Mouse (Mus musculus): Measurements from ENCODE around the gene Pgm2l1. TPM values are rescaled to one million over a fixed set of nuclear protein-coding genes. Genes with fewer than 3 reads are reported as not detected.
A peak's percentile ranks its signal among the peaks of the same experiment; 100 is the strongest.

The Pgm2l1 gene
- total and polyA plus RNA-seq, 2 experiments from 2014 or later, result 46.2 to 188 TPM

DNA sequence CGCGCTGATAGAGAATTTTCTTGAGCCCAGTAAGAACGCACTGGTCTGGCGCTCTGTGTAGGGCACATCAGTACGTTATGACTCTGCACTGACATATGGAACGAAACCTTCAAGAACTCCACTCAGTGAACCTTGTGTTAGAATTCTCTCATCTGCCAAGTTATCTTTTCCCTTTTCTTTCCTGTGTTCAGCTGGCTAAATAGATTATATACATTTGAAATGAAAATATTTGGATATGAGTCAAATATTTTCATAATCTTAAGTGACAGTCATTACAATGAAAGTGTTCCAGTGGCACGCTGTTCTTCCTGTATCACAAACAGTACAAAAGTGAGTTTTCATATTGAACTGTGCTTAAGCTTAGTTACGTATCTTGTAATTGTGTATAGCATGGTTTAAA, 45.2 kb downstream of the Pgm2l1 start:
- H3K4me1 ChIP-seq (ENCODE audit: insufficient read depth, low read length), result no peaks in the 10 kb centered on the region
- H3K9me3 ChIP-seq (ENCODE audit: low read length), result no peaks in the 10 kb centered on the region
- H3K27ac ChIP-seq (ENCODE audit: low read depth, low read length), result no peak overlapping the region
- no peaks in the 10 kb centered on the region for H3K27me3 ChIP-seq (ENCODE audit: insufficient read depth, low read length)
- H3K36me3 ChIP-seq (ENCODE audit: insufficient read depth, low read length), result peaks cover 4% of the 10 kb centered on the region; the same call in 1 of the 2 replicates
- H3K9ac ChIP-seq (replicated peaks; ENCODE audit: low read length, poor library complexity, severe bottlenecking), result no peak overlapping the region
- H3K4me2 ChIP-seq (ENCODE audit: low read depth, low read length, poor library complexity, severe bottlenecking), result no peak overlapping the region
- H3K4me3 ChIP-seq (ENCODE audit: low read depth, low read length), result no peak overlapping the region
- no peak for TF ChIP-seq CTCF (IDR thresholded peaks at IDR 0.05)
- 99% methylated on average over 8 of the region's 8 CpGs for WGBS
- ATAC-seq (ENCODE audit: low FRiP score) (no peak), DNase-seq (ENCODE audit: low spot score) (no peak)

DNA sequence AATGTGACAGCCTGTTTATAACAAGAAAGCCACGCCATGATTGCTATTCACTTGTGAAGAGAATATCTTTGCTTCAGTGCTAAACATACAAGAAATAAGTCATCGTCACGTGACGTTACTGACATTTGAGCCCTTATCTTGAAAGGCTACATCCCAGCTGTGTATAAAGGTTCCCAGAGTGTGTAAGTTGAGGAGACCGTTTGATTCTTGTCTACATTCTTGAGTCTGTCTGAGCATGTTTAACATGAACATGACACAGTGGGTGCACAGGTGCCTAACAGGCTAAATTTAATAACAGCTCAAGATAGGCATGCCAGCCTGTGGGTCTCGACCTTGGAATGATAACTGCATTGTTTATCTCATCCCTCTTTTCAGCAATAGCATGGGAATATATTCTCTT, 47.3 kb downstream of the Pgm2l1 start:
- no peak overlapping the region for H3K4me3 ChIP-seq (ENCODE audit: low read depth, low read length)
- 84% methylated on average over 6 of the region's 6 CpGs for WGBS
- H3K4me1 ChIP-seq (ENCODE audit: insufficient read depth, low read length), result no peaks in the 10 kb centered on the region
- ATAC-seq (ENCODE audit: low FRiP score) (no peak), DNase-seq (ENCODE audit: low spot score) (no peak)
- no peak overlapping the region for H3K9ac ChIP-seq (replicated peaks; ENCODE audit: low read length, poor library complexity, severe bottlenecking)
- H3K4me2 ChIP-seq (ENCODE audit: low read depth, low read length, poor library complexity, severe bottlenecking), result no peak overlapping the region
- H3K27me3 ChIP-seq (ENCODE audit: insufficient read depth, low read length), result no peaks in the 10 kb centered on the region
- no peaks in the 10 kb centered on the region for H3K9me3 ChIP-seq (ENCODE audit: low read length)
- no peak for TF ChIP-seq CTCF (IDR thresholded peaks at IDR 0.05)
- peaks cover 1% of the 10 kb centered on the region; the same call in 1 of the 2 replicates for H3K36me3 ChIP-seq (ENCODE audit: insufficient read depth, low read length)
- no peak overlapping the region for H3K27ac ChIP-seq (ENCODE audit: low read depth, low read length)

DNA sequence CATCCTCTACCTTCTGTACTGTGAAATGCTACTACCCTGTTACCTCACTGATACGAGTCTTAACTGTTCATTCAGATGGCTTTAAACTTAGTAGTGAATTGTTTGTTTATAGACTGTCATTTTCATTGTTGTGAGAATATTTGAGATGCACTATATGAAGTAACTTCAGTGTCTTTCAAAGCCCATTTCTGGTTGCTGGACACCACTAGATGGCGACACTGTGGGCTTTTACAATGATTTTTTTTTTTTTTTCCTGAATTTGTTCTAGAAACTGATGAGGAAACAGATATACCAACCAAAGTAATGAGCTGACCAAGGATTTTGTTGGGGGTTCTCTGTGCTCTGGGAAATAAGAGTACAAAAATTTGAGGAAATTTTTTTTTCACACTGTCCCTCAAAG, 49.2 kb downstream of the Pgm2l1 start:
- Histone ChIP-seq H3K27me3 (ENCODE audit: insufficient read depth, low read length) (no peaks in the 10 kb centered on the region), H3K36me3 (ENCODE audit: insufficient read depth, low read length) (no peaks in the 10 kb centered on the region; the same call in 1 of the 2 replicates), H3K4me1 (ENCODE audit: insufficient read depth, low read length) (no peaks in the 10 kb centered on the region), H3K9ac (replicated peaks; ENCODE audit: low read length, poor library complexity, severe bottlenecking) (no peak overlapping the region), H3K4me3 (ENCODE audit: low read depth, low read length) (no peak overlapping the region), H3K4me2 (ENCODE audit: low read depth, low read length, poor library complexity, severe bottlenecking) (no peak overlapping the region), H3K27ac (ENCODE audit: low read depth, low read length) (no peak overlapping the region), H3K9me3 (ENCODE audit: low read length) (no peaks in the 10 kb centered on the region)
- TF ChIP-seq CTCF (IDR thresholded peaks at IDR 0.05), result peak; percentile 75
- no peak for DNase-seq (ENCODE audit: low spot score)
- WGBS, result 43% methylated on average over 2 of the region's 2 CpGs
- ATAC-seq (ENCODE audit: low FRiP score), result no peak

DNA sequence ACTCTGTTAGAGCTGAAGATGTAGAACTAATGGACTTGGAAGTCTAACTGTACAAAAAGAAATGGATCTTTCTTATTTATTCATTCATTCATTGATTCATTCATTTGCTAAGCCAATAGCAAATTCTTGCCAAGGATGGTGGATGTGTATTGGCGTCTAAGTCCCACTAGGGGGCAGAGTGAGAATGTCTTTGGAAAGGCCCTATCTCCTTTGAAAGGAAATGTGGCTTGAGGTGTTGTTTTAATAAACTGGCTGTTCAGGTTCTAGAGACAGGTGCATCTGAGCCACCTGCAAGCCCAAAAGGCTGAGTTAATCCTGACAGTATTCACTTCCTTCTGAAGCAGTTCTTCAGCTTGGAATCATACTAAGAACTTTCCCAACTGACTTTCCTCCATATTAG, 52.6 kb downstream of the Pgm2l1 start:
- Histone ChIP-seq H3K4me3 (ENCODE audit: low read depth, low read length) (no peak overlapping the region), H3K9me3 (ENCODE audit: low read length) (no peaks in the 10 kb centered on the region), H3K9ac (replicated peaks; ENCODE audit: low read length, poor library complexity, severe bottlenecking) (no peak overlapping the region), H3K27ac (ENCODE audit: low read depth, low read length) (no peak overlapping the region), H3K4me2 (ENCODE audit: low read depth, low read length, poor library complexity, severe bottlenecking) (no peak overlapping the region), H3K36me3 (ENCODE audit: insufficient read depth, low read length) (no peaks in the 10 kb centered on the region; the same call in 1 of the 2 replicates), H3K4me1 (ENCODE audit: insufficient read depth, low read length) (no peaks in the 10 kb centered on the region), H3K27me3 (ENCODE audit: insufficient read depth, low read length) (no peaks in the 10 kb centered on the region)
- WGBS, result 0% methylated on average over 1 of the region's 1 CpGs
- TF ChIP-seq CTCF (IDR thresholded peaks at IDR 0.05), result peak; percentile 96
- peak; percentile 87 for DNase-seq (ENCODE audit: low spot score)
- no peak for ATAC-seq (ENCODE audit: low FRiP score)

DNA sequence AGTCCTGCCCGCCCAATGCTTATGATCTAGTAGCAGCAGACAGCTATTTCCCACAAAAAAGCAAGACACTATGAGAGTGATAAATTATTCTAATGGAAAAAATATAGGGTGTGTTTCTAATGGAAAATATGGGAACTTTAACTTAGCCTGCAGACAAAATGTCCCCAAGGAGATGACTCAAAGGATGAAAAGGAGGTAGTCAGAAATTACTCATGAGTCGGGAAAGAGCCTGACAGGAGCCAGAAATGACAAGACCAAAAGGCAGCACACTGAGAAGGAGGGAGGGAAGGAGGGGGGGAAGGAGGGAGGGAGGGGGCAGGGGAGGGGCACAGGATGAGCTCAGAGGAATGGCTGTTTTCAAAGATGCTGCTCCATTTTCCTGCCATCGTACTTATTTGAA, 54.4 kb downstream of the Pgm2l1 start:
- no peak overlapping the region for H3K4me2 ChIP-seq (ENCODE audit: low read depth, low read length, poor library complexity, severe bottlenecking)
- H3K4me1 ChIP-seq (ENCODE audit: insufficient read depth, low read length), result no peaks in the 10 kb centered on the region; the same call in 1 of the 2 replicates
- 48% methylated on average over 3 of the region's 3 CpGs for WGBS
- ATAC-seq (ENCODE audit: low FRiP score), result no peak
- no peak for DNase-seq (ENCODE audit: low spot score)
- no peak overlapping the region for H3K9ac ChIP-seq (replicated peaks; ENCODE audit: low read length, poor library complexity, severe bottlenecking)
- TF ChIP-seq CTCF (IDR thresholded peaks at IDR 0.05), result no peak
- H3K4me3 ChIP-seq (ENCODE audit: low read depth, low read length), result no peak overlapping the region
- no peaks in the 10 kb centered on the region; the same call in 1 of the 2 replicates for H3K36me3 ChIP-seq (ENCODE audit: insufficient read depth, low read length)
- no peaks in the 10 kb centered on the region for H3K9me3 ChIP-seq (ENCODE audit: low read length)
- H3K27ac ChIP-seq (ENCODE audit: low read depth, low read length), result no peak overlapping the region
- no peaks in the 10 kb centered on the region for H3K27me3 ChIP-seq (ENCODE audit: insufficient read depth, low read length)

DNA sequence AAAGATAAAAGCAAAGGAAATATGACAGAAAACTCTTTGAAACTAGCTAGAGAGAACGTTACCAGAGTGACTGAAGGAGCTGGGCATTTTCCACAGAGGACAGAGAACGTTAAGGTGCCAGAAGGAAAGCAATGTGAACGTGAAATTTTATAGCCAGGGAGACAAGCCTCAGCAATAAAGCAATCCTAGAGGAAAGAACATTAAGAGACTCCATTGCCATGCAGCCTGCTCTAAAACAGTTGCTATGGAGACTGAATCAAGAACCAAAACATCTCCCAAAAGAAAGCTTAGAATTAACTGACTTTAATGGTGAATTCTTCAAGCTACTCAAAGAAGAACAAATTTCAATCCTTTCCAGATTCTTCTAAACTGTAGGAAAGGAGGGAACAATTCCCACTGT, 56.1 kb downstream of the Pgm2l1 start:
- DNase-seq (ENCODE audit: low spot score), result peak; percentile 41
- no peaks in the 10 kb centered on the region for H3K27me3 ChIP-seq (ENCODE audit: insufficient read depth, low read length)
- H3K4me1 ChIP-seq (ENCODE audit: insufficient read depth, low read length), result peaks cover 2% of the 10 kb centered on the region; the same call in 1 of the 2 replicates
- H3K9me3 ChIP-seq (ENCODE audit: low read length), result no peaks in the 10 kb centered on the region
- no peak overlapping the region for H3K4me2 ChIP-seq (ENCODE audit: low read depth, low read length, poor library complexity, severe bottlenecking)
- no peaks in the 10 kb centered on the region for H3K36me3 ChIP-seq (ENCODE audit: insufficient read depth, low read length)
- TF ChIP-seq CTCF (IDR thresholded peaks at IDR 0.05), result no peak
- no peak for ATAC-seq (ENCODE audit: low FRiP score)
- no peak overlapping the region for H3K9ac ChIP-seq (replicated peaks; ENCODE audit: low read length, poor library complexity, severe bottlenecking)
- WGBS, result 8% methylated on average over 3 of the region's 3 CpGs
- no peak overlapping the region for H3K4me3 ChIP-seq (ENCODE audit: low read depth, low read length)
- no peak overlapping the region for H3K27ac ChIP-seq (ENCODE audit: low read depth, low read length)

Data from midbrain, postnatal 0 days (tissue).